Mouse (Mus musculus) neutrophil, adult 5-6 weeks (primary cell): ENCODE data around the gene Adamts4. TPM values are rescaled to one million over a fixed set of nuclear protein-coding genes. Genes with fewer than 3 reads are reported as not detected.

Experiments
- ATAC-seq: fragments of 151-379, 151-347 bp; 2 replicates; pipeline ENCODE4 v1.8.0; 2017; ENCODE audit warnings: mild to moderate bottlenecking, moderate TSS enrichment; ENCODE audit not compliant: insufficient number of reproducible peaks, poor library complexity, low FRiP score, severe bottlenecking; ENCODE audit errors: extremely low read depth
- total RNA-seq: library from RNA; stranded (forward); fragments of 200-1000 nt; gene quantifications from 2 replicates; pipeline ENCODE4 v1.2.3, GENCODE M21; 2017

Gene Adamts4
- total RNA-seq, 1 experiment from 2014 or later: 0.12 TPM

GRCm38 (mm10) chr1:171271196-171271595, 21.0 kb downstream of the Adamts4 start:
- no peak for ATAC-seq

- ATAC-seq: no peak
Measured at GRCm38 (mm10) chr1:171271622-171272021, 21.4 kb downstream of the Adamts4 start.

- 0 out of 2 replicates have a peak, but pooled peaks have one; percentile 13 for ATAC-seq
Measured at GRCm38 (mm10) chr1:171272086-171272485, 21.9 kb downstream of the Adamts4 start.

GRCm38 (mm10) chr1:171274171-171274570, 23.9 kb downstream of the Adamts4 start:
- peak; percentile 53 for ATAC-seq

- ATAC-seq: no peak
Measured at GRCm38 (mm10) chr1:171275144-171275734, 25.0 kb downstream of the Adamts4 start.

GRCm38 (mm10) chr1:171276110-171276748, 26.0 kb downstream of the Adamts4 start:
- ATAC-seq: no peak

GRCm38 (mm10) chr1:171277736-171278135, 27.5 kb downstream of the Adamts4 start:
- ATAC-seq: no peak

GRCm38 (mm10) chr1:171278436-171278835, 28.2 kb downstream of the Adamts4 start:
- ATAC-seq: no peak

- no peak for ATAC-seq
Measured at GRCm38 (mm10) chr1:171279012-171279705, 28.9 kb downstream of the Adamts4 start.

- no peak for ATAC-seq
Measured at GRCm38 (mm10) chr1:171279721-171280120, 29.5 kb downstream of the Adamts4 start.

- no peak for ATAC-seq
Measured at GRCm38 (mm10) chr1:171280250-171280915, 30.2 kb downstream of the Adamts4 start.

GRCm38 (mm10) chr1:171280916-171281527, 30.8 kb downstream of the Adamts4 start, which contains the start of gene Ppox:
Gene Ppox (minus strand): TSS chr1:171281186.
- ATAC-seq: peak; percentile 94

GRCm38 (mm10) chr1:171281528-171281923, 31.3 kb downstream of the Adamts4 start:
- peak; percentile 41 for ATAC-seq

- no peak for ATAC-seq
Measured at GRCm38 (mm10) chr1:171282086-171282805, 32.0 kb downstream of the Adamts4 start.

- ATAC-seq: no peak
Measured at GRCm38 (mm10) chr1:171283188-171284160, 33.3 kb downstream of the Adamts4 start.

- no peak for ATAC-seq
Measured at GRCm38 (mm10) chr1:171284491-171284890, 34.3 kb downstream of the Adamts4 start.

GRCm38 (mm10) chr1:171285096-171285892, 35.1 kb downstream of the Adamts4 start:
- no peak for ATAC-seq
